Mouse (Mus musculus): ENCODE data around the gene Cpt1a.

- TF ChIP-seq EP300 (IDR thresholded peaks at IDR 0.05; ENCODE audit: low read depth) (no peak), CTCF (IDR thresholded peaks at IDR 0.05; ENCODE audit: low read depth) (no peak)
Measured at GRCm38 (mm10) chr19:3304017-3304416, 18.1 kb upstream of the Cpt1a start.
